Mouse (Mus musculus): ENCODE measurements around the gene Pfas.
"Not testable (repeated sequence)": the region's sequence is repeated elsewhere in the genome, so short reads cannot be mapped to it uniquely, and the experiment has no call there.

GRCm38 (mm10) chr11:69011445-69011844 is 3.2 kb upstream of the Pfas start:
- not testable (repeated sequence) for TF ChIP-seq CTCF (IDR thresholded peaks at IDR 0.05 in 2 of 3, conservative IDR thresholded peaks at IDR 0.05 in 1 of 3; ENCODE audit: control insufficient read depth in 1 of 3, insufficient read depth in 1 of 3, low read depth in 2 of 3, low read length in 3 of 3, poor library complexity in 1 of 3, severe bottlenecking in 1 of 3); ZMIZ1 (IDR thresholded peaks at IDR 0.05; ENCODE audit: low read depth, low read length); POLR2A (IDR thresholded peaks at IDR 0.05; ENCODE audit: control insufficient read depth in 1 of 2, insufficient read depth in 1 of 2, low read depth in 1 of 2, low read length in 2 of 2, poor library complexity in 1 of 2); POLR2AphosphoS2 (IDR thresholded peaks at IDR 0.05; ENCODE audit: low read length); EP300 (IDR thresholded peaks at IDR 0.05; ENCODE audit: low read depth in 1 of 2, low read length in 2 of 2); TCF12 (IDR thresholded peaks at IDR 0.05; ENCODE audit: low read depth, low read length); CHD2 (IDR thresholded peaks at IDR 0.05; ENCODE audit: low read length); ZKSCAN1 (IDR thresholded peaks at IDR 0.05; ENCODE audit: low read depth, low read length); ZNF384 (IDR thresholded peaks at IDR 0.05; ENCODE audit: low read depth, low read length)

All from MEL (cell line).